Mouse (Mus musculus) embryonic facial prominence, embryonic 14.5 days (tissue): ENCODE measurements around the gene Axdnd1. TPM values are rescaled to one million over a fixed set of nuclear protein-coding genes. Genes with fewer than 3 reads are reported as not detected.

Experiments used
- ATAC-seq: fragments of 200-750 bp; cut with Nextera tagmentation; 2 replicates; pipeline ENCODE4 v1.8.0; 2017; ENCODE audit warnings: low read depth, moderate number of reproducible peaks, moderate TSS enrichment
- DNase-seq: peaks from one replicate; pipeline ENCODE4 v3.0.0-alpha.2; 2015; ENCODE audit warnings: low spot score
- H3K27ac ChIP-seq: fragments of 300-500 bp; sonication (generic); replicated peaks from 2 replicates; pipeline ENCODE4 v1.5.1; 2014; ENCODE audit warnings: low read depth, mild to moderate bottlenecking, low read length, moderate library complexity
- H3K27me3 ChIP-seq: fragments of 300-500 bp; sonication (generic); replicated peaks from 2 replicates; pipeline ENCODE4 v1.6.1; 2014; ENCODE audit warnings: low read length; ENCODE audit not compliant: control insufficient read depth, insufficient read depth
- H3K36me3 ChIP-seq: fragments of 300-500 bp; sonication (generic); 2 replicates; pipeline ENCODE4 v1.6.1; 2014; ENCODE audit warnings: low read length, mixed read lengths; ENCODE audit not compliant: control insufficient read depth, insufficient read depth
- H3K4me1 ChIP-seq: fragments of 300-500 bp; sonication (generic); 2 replicates; pipeline ENCODE4 v1.6.1; 2014; ENCODE audit warnings: antibody characterized with exemption, low read length; ENCODE audit not compliant: control insufficient read depth, insufficient read depth
- H3K4me2 ChIP-seq: fragments of 300-500 bp; sonication (generic); 2 replicates; pipeline ENCODE4 v1.6.1; 2014; ENCODE audit warnings: low read depth, mild to moderate bottlenecking, low read length, moderate library complexity, mixed read lengths
- H3K4me3 ChIP-seq: fragments of 300-500 bp; sonication (generic); 2 replicates; pipeline ENCODE4 v1.5.1; 2014; ENCODE audit warnings: low read depth, mild to moderate bottlenecking, low read length
- H3K9ac ChIP-seq: fragments of 300-500 bp; sonication (generic); 2 replicates; pipeline ENCODE4 v1.6.1; 2014; ENCODE audit warnings: low read depth, mild to moderate bottlenecking, low read length, moderate library complexity, mixed read lengths
- H3K9me3 ChIP-seq: fragments of 300-500 bp; sonication (generic); 2 replicates; pipeline ENCODE4 v1.6.1; 2016; ENCODE audit warnings: low read length; ENCODE audit not compliant: control insufficient read depth
- WGBS: fragments of 180-500 bp; shearing (Covaris S2); extraction: QIAGEN DNeasy Blood & Tissue Kit; methylation state at CpG from one replicate; pipeline ENCODE4 v1.1.7; 2014; 5-methylcytosine and 5-hydroxymethylcytosine counted together
- polyA plus RNA-seq: library from polyadenylated mRNA; unstranded; fragments of >200 nt; fragmentation: Nextera tagmentation; extraction: Ambion mirVana; gene quantifications from 2 replicates; pipeline ENCODE4 v1.2.1, GENCODE M21; 2014

Gene Axdnd1
- polyA plus RNA-seq, 1 experiment from 2014 or later: 0.31 TPM

DNA sequence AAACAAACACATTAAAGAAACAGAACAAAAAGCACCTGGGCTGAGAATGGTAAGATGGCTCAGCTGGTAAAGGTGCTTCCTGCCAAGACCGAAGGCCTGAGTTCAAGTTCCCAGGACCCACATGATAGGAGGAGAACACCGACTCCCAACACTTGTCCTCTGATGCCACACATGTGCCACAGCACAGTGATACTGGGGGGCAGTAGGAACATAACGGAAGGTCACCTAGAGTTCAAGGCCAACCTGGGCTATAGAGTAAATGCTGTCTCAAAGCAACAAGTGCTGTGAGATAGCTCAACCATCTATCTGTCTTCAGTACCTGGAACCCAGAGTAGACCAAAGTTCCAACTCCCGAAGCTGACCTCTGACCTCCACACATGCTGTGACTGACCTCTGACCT, 39.3 kb upstream of the Axdnd1 start:
- no peaks in the 10 kb centered on the region for H3K4me1 ChIP-seq
- WGBS: 87% methylated on average over 4 of the region's 4 CpGs
- ATAC-seq: no peak

DNA sequence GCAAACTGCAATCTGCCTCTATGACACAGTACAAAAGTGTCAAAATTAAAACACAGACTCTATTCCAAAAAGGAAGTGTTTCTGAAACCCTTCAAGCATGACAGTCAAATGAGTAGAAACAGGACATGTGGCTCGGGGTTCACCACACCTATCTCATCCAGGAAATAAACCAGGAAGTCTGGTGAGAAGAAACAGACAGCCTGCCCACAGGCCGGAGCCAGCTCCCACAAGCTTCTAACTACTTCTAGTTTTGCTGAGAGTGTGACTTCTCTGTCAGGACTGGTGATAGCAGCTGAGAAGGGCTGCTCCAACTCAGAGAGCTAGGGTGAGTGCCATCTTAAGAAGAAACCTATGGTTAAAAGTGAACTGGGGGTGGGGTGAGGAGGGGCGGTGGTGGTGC, 38.7 kb upstream of the Axdnd1 start:
- H3K27me3 ChIP-seq: no peaks in the 10 kb centered on the region
- ATAC-seq: no peak
- no peak overlapping the region for H3K4me3 ChIP-seq
- H3K36me3 ChIP-seq: peaks cover 15% of the 10 kb centered on the region; the same call in 1 of the 2 replicates
- no peaks in the 10 kb centered on the region for H3K4me1 ChIP-seq
- no peak overlapping the region for H3K27ac ChIP-seq
- no peak for DNase-seq
- no peak overlapping the region for H3K9ac ChIP-seq
- H3K4me2 ChIP-seq: no peak overlapping the region
- H3K9me3 ChIP-seq: no peaks in the 10 kb centered on the region
- 76% methylated on average over 3 of the region's 3 CpGs for WGBS

More for the DNA sequence above, 39.3 kb upstream of the Axdnd1 start:
- H3K9ac ChIP-seq: no peak overlapping the region
- no peak overlapping the region for H3K4me2 ChIP-seq
- H3K27me3 ChIP-seq: no peaks in the 10 kb centered on the region
- H3K4me3 ChIP-seq: no peak overlapping the region
- no peak for DNase-seq
- no peaks in the 10 kb centered on the region for H3K9me3 ChIP-seq
- no peak overlapping the region for H3K27ac ChIP-seq
- H3K36me3 ChIP-seq: peaks cover 15% of the 10 kb centered on the region

DNA sequence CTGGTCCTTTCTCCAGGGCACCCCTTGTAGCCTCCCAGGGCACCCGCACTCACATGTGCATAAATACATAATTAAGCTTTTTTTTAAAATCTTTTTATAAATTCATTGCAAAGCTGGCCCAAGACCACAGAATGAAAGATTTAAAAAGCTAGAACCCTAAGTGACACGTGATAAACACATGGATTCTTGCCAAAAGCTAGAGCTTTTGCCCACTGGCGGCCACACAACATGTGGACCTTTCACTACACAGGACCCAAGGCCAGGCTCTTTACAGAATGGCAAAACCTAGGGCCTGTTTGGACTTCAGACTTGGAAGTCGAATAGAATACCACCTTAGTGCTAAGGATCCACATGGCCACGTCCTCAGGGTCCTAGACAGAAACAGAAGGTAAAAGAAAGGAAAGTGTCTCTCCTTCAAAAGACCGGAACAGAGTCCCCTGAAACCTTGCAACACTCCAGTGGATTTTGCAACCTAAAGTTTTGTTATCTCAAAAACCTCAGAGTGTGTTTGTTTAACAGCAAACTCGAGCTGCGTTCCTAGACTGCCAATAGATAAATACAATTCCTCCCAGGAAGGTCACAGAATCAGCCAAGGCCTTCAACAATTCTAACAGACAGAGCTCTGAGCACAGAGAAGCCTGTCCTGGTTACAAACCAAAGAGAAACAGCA, 37.6 kb upstream of the Axdnd1 start:
- H3K4me2 ChIP-seq: no peak overlapping the region
- H3K36me3 ChIP-seq: peaks cover 15% of the 10 kb centered on the region; the same call in 1 of the 2 replicates
- H3K4me1 ChIP-seq: no peaks in the 10 kb centered on the region
- DNase-seq (no peak), ATAC-seq (no peak)
- no peak overlapping the region for H3K9ac ChIP-seq
- no peak overlapping the region for H3K27ac ChIP-seq
- WGBS: 74% methylated on average over 8 of the region's 8 CpGs
- H3K9me3 ChIP-seq: no peaks in the 10 kb centered on the region
- no peak overlapping the region for H3K4me3 ChIP-seq
- no peaks in the 10 kb centered on the region for H3K27me3 ChIP-seq

DNA sequence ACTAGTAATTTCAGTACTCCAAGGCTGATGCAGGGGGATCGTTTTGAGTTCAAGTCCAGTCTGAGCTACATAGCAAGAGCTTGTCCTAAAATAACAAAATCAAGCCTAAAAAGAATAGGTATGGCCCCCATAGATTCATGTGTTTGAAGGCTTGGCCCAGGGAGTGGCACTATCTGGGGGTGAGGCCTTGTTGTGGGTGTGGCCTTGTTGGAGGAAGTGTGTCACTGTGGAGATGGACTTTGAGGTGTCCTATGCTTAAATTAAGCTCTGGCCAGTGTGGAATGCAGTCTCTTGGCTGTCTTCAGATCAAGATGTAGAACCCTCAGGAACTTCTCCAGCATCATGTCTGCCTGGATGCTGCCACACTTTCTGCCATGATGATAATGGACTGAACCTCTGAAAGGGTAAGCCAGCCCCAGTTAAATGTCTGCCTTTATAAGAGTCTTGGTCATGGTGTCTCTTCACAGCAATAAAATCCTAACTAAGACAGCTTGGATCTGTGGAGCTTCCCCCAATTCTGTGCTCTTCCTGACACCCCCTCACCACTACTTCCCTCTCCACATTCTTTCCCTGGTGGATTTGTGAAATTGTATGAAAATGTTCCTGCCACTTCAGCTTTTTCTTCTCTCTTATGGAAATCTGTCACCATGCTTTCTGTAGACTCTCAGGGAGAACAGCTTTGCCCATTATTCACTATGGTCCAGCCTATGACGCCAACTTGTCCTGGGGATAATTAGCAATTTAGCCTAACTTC, 34.2 kb upstream of the Axdnd1 start:
- Histone ChIP-seq H3K4me3 (no peak overlapping the region), H3K27ac (no peak overlapping the region), H3K27me3 (no peaks in the 10 kb centered on the region), H3K36me3 (peaks cover 15% of the 10 kb centered on the region; the same call in 1 of the 2 replicates), H3K4me2 (no peak overlapping the region), H3K9me3 (no peaks in the 10 kb centered on the region), H3K4me1 (no peaks in the 10 kb centered on the region), H3K9ac (no peak overlapping the region)
- no peak for ATAC-seq
- 97% methylated on average over 2 of the region's 2 CpGs for WGBS
- no peak for DNase-seq

DNA sequence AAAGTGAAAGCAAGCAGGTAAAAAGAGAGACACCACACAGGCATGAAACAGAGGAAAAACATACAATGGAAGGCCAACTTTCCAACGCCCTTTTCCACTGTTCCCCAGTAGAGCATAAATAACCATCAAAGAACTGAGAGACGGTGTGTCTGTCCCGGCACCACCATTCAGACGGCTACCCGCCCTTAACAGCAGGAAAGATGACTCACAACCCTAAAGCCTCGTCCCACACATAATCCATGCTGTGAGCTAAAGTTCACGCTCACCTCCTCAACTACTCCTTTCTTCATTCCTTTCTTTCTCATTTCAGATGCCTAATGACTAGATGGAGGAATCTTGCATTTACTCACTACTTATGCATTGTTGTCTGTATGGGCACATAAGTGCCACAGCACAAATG, 33.4 kb upstream of the Axdnd1 start:
- H3K4me3 ChIP-seq: no peak overlapping the region
- WGBS: 74% methylated on average over 7 of the region's 7 CpGs

DNA sequence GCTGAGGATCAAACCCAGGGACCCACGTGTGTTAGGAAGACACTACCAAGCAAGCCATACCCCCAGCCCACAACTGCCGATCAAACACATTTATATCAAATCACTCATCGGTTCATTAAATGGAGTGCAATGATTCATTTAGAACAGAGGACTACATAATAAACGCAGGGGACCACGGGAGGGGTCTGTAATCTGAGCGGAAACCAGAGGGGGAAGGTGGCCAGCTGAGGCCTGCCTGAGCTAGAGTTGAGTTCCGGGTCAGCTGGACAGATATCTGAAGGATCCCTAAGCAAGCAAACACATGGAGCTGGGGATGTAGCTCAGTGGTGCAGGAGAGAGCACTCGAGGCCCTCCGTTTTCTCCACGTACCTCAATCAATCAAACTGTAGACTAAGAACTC, 32.9 kb upstream of the Axdnd1 start:
- WGBS: 85% methylated on average over 10 of the region's 10 CpGs
- Histone ChIP-seq H3K36me3 (peaks cover 15% of the 10 kb centered on the region; the same call in 1 of the 2 replicates), H3K9ac (no peak overlapping the region), H3K9me3 (no peaks in the 10 kb centered on the region), H3K4me2 (no peak overlapping the region), H3K27ac (no peak overlapping the region), H3K4me3 (no peak overlapping the region), H3K4me1 (no peaks in the 10 kb centered on the region), H3K27me3 (no peaks in the 10 kb centered on the region)
- ATAC-seq (no peak), DNase-seq (no peak)

More for the DNA sequence above, 33.4 kb upstream of the Axdnd1 start:
- H3K4me1 ChIP-seq: no peaks in the 10 kb centered on the region
- no peak for DNase-seq
- no peak overlapping the region for H3K4me2 ChIP-seq
- H3K27ac ChIP-seq: no peak overlapping the region
- no peak overlapping the region for H3K9ac ChIP-seq
- no peak for ATAC-seq
- H3K36me3 ChIP-seq: peaks cover 15% of the 10 kb centered on the region; the same call in 1 of the 2 replicates
- no peaks in the 10 kb centered on the region for H3K27me3 ChIP-seq
- no peaks in the 10 kb centered on the region for H3K9me3 ChIP-seq

DNA sequence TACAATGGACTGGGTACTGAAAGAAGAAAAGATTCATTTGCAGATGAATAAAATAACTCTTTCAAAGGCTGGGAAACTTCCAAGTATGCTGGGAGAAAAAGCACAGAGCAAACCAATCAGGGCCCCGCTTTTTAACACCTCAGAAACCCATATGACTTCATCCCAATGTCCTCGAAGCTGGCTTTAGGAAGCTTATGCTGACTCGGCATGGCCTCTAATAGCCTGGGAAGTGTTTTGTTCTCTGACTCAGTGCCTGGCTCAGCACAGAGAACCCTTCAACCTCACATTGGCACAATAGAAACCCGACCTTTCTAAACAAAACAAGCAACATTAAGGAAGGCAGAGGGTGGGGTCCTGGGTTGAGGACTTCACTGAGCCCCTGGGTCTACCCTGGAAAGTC, 29.5 kb upstream of the Axdnd1 start:
- no peak overlapping the region for H3K9ac ChIP-seq
- H3K27me3 ChIP-seq: no peaks in the 10 kb centered on the region
- WGBS: 51% methylated on average over 4 of the region's 4 CpGs
- H3K4me1 ChIP-seq: no peaks in the 10 kb centered on the region
- ATAC-seq: no peak
- no peak overlapping the region for H3K4me3 ChIP-seq
- H3K27ac ChIP-seq: no peak overlapping the region
- peaks cover 7% of the 10 kb centered on the region; the same call in 1 of the 2 replicates for H3K36me3 ChIP-seq
- H3K4me2 ChIP-seq: no peak overlapping the region
- DNase-seq: peak; percentile 30
- H3K9me3 ChIP-seq: no peaks in the 10 kb centered on the region

DNA sequence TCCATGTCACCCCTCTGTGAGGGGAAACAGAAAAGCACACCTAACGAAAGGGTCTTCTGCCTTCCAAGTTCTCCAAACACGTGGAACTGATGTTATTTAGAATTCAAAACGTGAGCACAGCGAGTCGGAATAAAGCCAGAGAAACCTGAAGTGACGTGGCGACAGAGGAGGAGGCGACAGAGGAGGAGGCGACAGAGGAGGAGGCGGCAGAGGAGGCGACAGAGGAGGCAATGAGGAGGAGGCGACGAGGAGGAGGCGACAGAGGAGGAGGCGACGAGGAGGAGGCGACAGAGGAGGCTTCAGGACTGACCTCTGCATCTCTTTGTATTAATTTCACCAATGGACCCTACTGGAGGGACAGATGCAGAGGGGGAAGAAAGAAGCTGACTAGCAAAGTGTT, 28.7 kb upstream of the Axdnd1 start:
- no peaks in the 10 kb centered on the region for H3K27me3 ChIP-seq
- no peaks in the 10 kb centered on the region for H3K4me1 ChIP-seq
- no peak overlapping the region for H3K9ac ChIP-seq
- H3K4me3 ChIP-seq: no peak overlapping the region
- peaks cover 5% of the 10 kb centered on the region; the same call in 1 of the 2 replicates for H3K36me3 ChIP-seq
- ATAC-seq: no peak
- no peaks in the 10 kb centered on the region for H3K9me3 ChIP-seq
- H3K4me2 ChIP-seq: no peak overlapping the region
- 74% methylated on average over 17 of the region's 17 CpGs for WGBS
- no peak overlapping the region for H3K27ac ChIP-seq
- DNase-seq: no peak
